ENCODE assay signal across 21 mouse cellular contexts in genomic region chr8:66437929-66438328, GRCm38 (mm10). TPM values are rescaled to one million over a fixed set of nuclear protein-coding genes. Genes with fewer than 3 reads are reported as not detected.
DNase-seq lines count a peak whose midpoint lies in the region; ATAC-seq and TF ChIP-seq lines count a peak whose summit lies in the region.
"Had no signal": no experiment of that assay in that cellular context is flagged by ENCODE, and none has a peak within 500 bp of the region (broad histone marks: within the 10 kb centered on the region; RNA-seq: fewer than 3 reads in every experiment).

No protein-coding gene starts in this region.

- no peak overlapping the region for H3K4me2 ChIP-seq in lung, postnatal 0 days (replicated peaks; ENCODE audit: low read depth, low read length)
- H3K4me2 ChIP-seq: heart, embryonic 13.5 days; kidney, embryonic 15.5 days; lung, embryonic 15.5 days had no signal

- no peak for TF ChIP-seq CTCF in lung, postnatal 0 days (IDR thresholded peaks at IDR 0.05)

- no peaks in the 10 kb centered on the region for H3K9me3 ChIP-seq in lung, postnatal 0 days (ENCODE audit: low read length)
- H3K9me3 ChIP-seq: embryonic facial prominence, embryonic 10.5 days; heart, embryonic 13.5 days; kidney, embryonic 15.5 days; lung, embryonic 15.5 days; midbrain, embryonic 10.5 days had no signal

- DNase-seq in heart, adult 18-20 months, result peak; percentile 11 to 43
- DNase-seq in heart, postnatal 10 days, result no peak
- DNase-seq in lung, postnatal 0 days (ENCODE audit: low spot score), result peak; percentile 8
- no peak for DNase-seq in lung, postnatal 10 days
- DNase-seq in ovary, postnatal 14 days (ENCODE audit: low spot score), result no peak
- DNase-seq: cerebellum, adult 8-10 months; heart, postnatal 4 days; layer of hippocampus, postnatal 36 days; right cerebral cortex, adult 18-20 months; spleen, adult 18-20 months had no signal

- ATAC-seq in lung, postnatal 0 days, result no peak; the same call in 1 of the 2 replicates
- ATAC-seq in monocyte, adult 5-6 weeks (replicated peaks; ENCODE audit: insufficient number of reproducible peaks, low FRiP score, low TSS enrichment, poor library complexity, severe bottlenecking), result peak; percentile 71
- ATAC-seq in CD4-positive, CD25-positive, alpha-beta regulatory T cell, adult 4 months, result no peak
- ATAC-seq: hindbrain, postnatal 0 days; intestine, postnatal 0 days had no signal

- H3K4me1 ChIP-seq in lung, postnatal 0 days (ENCODE audit: insufficient read depth, low read depth, low read length), result no peaks in the 10 kb centered on the region
- no peaks in the 10 kb centered on the region for H3K4me1 ChIP-seq in brown adipose tissue, adult 24 weeks (ENCODE audit: control insufficient read depth, insufficient read depth, insufficient read length, low read length)
- H3K4me1 ChIP-seq: embryonic facial prominence, embryonic 10.5 days; heart, embryonic 13.5 days; kidney, embryonic 15.5 days; lung, embryonic 15.5 days; midbrain, embryonic 10.5 days had no signal

- H3K9ac ChIP-seq in lung, postnatal 0 days (replicated peaks; ENCODE audit: low read depth), result no peak overlapping the region
- H3K9ac ChIP-seq: heart, embryonic 13.5 days; kidney, embryonic 15.5 days; lung, embryonic 15.5 days had no signal

- intact Hi-C loops in heart, postnatal 10 days (cut with DNase I), result loop anchor here (5.0 to 10.0 kb wide), 2 partner anchors 1301 to 1413 kb away; no protein-coding TSS in a partner anchor

- 31% methylated on average over 3 of the region's 3 CpGs for WGBS in lung, postnatal 0 days

- no peak for TF ChIP-seq EP300 in lung, postnatal 0 days (IDR thresholded peaks at IDR 0.05)

- no peak overlapping the region for H3K4me3 ChIP-seq in lung, postnatal 0 days (ENCODE audit: low read depth, low read length)
- H3K4me3 ChIP-seq in brown adipose tissue, adult 24 weeks (ENCODE audit: insufficient read depth, low read depth, low read length), result no peak overlapping the region
- H3K4me3 ChIP-seq: embryonic facial prominence, embryonic 10.5 days; heart, embryonic 13.5 days; kidney, embryonic 15.5 days; lung, embryonic 15.5 days; midbrain, embryonic 10.5 days had no signal

- H3K36me3 ChIP-seq in lung, postnatal 0 days (ENCODE audit: insufficient read depth, low read length), result no peaks in the 10 kb centered on the region
- H3K36me3 ChIP-seq: embryonic facial prominence, embryonic 10.5 days; heart, embryonic 13.5 days; kidney, embryonic 15.5 days; lung, embryonic 15.5 days; midbrain, embryonic 10.5 days had no signal

- H3K27ac ChIP-seq in lung, postnatal 0 days (ENCODE audit: low read length), result no peak overlapping the region
- H3K27ac ChIP-seq in brown adipose tissue, adult 24 weeks (replicated peaks; ENCODE audit: low read depth, low read length), result peak overlapping the region; percentile 59
- H3K27ac ChIP-seq: embryonic facial prominence, embryonic 10.5 days; heart, embryonic 13.5 days; hindbrain, postnatal 0 days; kidney, embryonic 15.5 days; lung, embryonic 15.5 days; midbrain, embryonic 10.5 days; stomach, postnatal 0 days had no signal

- H3K27me3 ChIP-seq in lung, postnatal 0 days (replicated peaks; ENCODE audit: insufficient read depth, low read length), result no peaks in the 10 kb centered on the region
- H3K27me3 ChIP-seq: heart, embryonic 13.5 days; kidney, embryonic 15.5 days; lung, embryonic 15.5 days had no signal

RNA-seq across cellular contexts. Expression of gene Tma16, which starts 48.4 kb away (rescaled TPM):
- total RNA-seq in heart, adult 18-20 months (2021), result 1 to 10 TPM; 3.8 to 4.0 TPM
- total RNA-seq in heart, postnatal 10 days (2021), result 1 to 10 TPM; 4.6 to 5.1 TPM
- 4.6 and 5.0 TPM in 2 replicates for polyA plus RNA-seq in lung, postnatal 0 days (2015; fragmentation: Nextera tagmentation; extraction: Ambion mirVana)
- polyA plus RNA-seq in brown adipose tissue, adult 24 weeks (2012; ENCODE audit: insufficient read depth, insufficient read length, missing spikeins), result 3.3 and 3.5 TPM in 2 replicates
- 10.5 to 13.3 TPM (median 12.1 TPM) in 3 replicates for total RNA-seq in monocyte, adult 5-6 weeks (2017)
- 10 to 100 TPM; 14.5 to 15.3 TPM for polyA plus RNA-seq in CD4-positive, CD25-positive, alpha-beta regulatory T cell, adult 4 months (2017; shearing (Covaris generic))

Comparison
In these comparisons a context has a peak if more than half of its experiments do, and no peak if none do; other contexts are left out.
1. DNase-seq: peak in heart, adult 18-20 months (2 of 2) and lung, postnatal 0 days (single experiment); none in heart, postnatal 10 days (0 of 2), lung, postnatal 10 days (single experiment) and ovary, postnatal 14 days (single experiment).